Mouse (Mus musculus) heart, adult 2 months (tissue): ENCODE results near the gene Ccnl2.

ENCODE experiments used
- CTCF ChIP-seq: fragments of 200-600 bp; IDR thresholded peaks from 2 replicates; pipeline ENCODE4 v1.8.1; 2022; ENCODE audit warnings: antibody characterized with exemption, mild to moderate bottlenecking, moderate library complexity
- EP300 ChIP-seq: fragments of 200-500 bp; IDR thresholded peaks from 2 replicates; pipeline ENCODE4 v1.6.1; 2011; ENCODE audit warnings: low read depth, low read length, control low read depth; ENCODE audit not compliant: insufficient read depth
- POLR2A ChIP-seq: fragments of 200-500 bp; IDR thresholded peaks from 2 replicates; pipeline ENCODE4 v1.6.1; 2011; ENCODE audit warnings: mild to moderate bottlenecking, low read depth, low read length, control low read depth; ENCODE audit not compliant: insufficient read depth

GRCm38 (mm10) chr4:155847591-155848352, 35.5 kb downstream of the Ccnl2 start:
- TF ChIP-seq POLR2A (no peak), EP300 (no peak), CTCF (no peak)
